Mouse (Mus musculus) limb, embryonic 15.5 days (tissue): ENCODE data around the gene Arl5c. TPM values are rescaled to one million over a fixed set of nuclear protein-coding genes. Genes with fewer than 3 reads are reported as not detected.

Experiments
- ATAC-seq: fragments of 200-750 bp; cut with Nextera tagmentation; 2 replicates; pipeline ENCODE4 v1.8.0; 2017; ENCODE audit warnings: low read depth, moderate TSS enrichment; ENCODE audit not compliant: insufficient number of reproducible peaks, low FRiP score, low TSS enrichment
- H3K27ac ChIP-seq: fragments of 300-500 bp; sonication (generic); 2 replicates; pipeline ENCODE4 v1.5.1; 2015; ENCODE audit warnings: moderate library complexity, mild to moderate bottlenecking, inconsistent platforms
- H3K27me3 ChIP-seq: fragments of 300-500 bp; sonication (generic); 2 replicates; pipeline ENCODE4 v1.6.1; 2015; ENCODE audit warnings: inconsistent platforms
- H3K36me3 ChIP-seq: fragments of 300-500 bp; sonication (generic); 2 replicates; pipeline ENCODE4 v1.6.1; 2015; ENCODE audit warnings: inconsistent platforms
- H3K4me1 ChIP-seq: fragments of 300-500 bp; sonication (generic); 2 replicates; pipeline ENCODE4 v1.6.1; 2015; ENCODE audit warnings: inconsistent platforms
- H3K4me2 ChIP-seq: fragments of 300-500 bp; sonication (generic); 2 replicates; pipeline ENCODE4 v1.6.1; 2015; ENCODE audit warnings: mild to moderate bottlenecking, inconsistent platforms
- H3K4me3 ChIP-seq: fragments of 300-500 bp; sonication (generic); 2 replicates; pipeline ENCODE4 v1.5.1; 2015; ENCODE audit warnings: mild to moderate bottlenecking, inconsistent platforms
- H3K9ac ChIP-seq: fragments of 300-500 bp; sonication (generic); 2 replicates; pipeline ENCODE4 v1.6.1; 2015; ENCODE audit warnings: inconsistent platforms
- H3K9me3 ChIP-seq: fragments of 300-500 bp; sonication (generic); 2 replicates; pipeline ENCODE4 v1.6.1; 2016; ENCODE audit warnings: inconsistent platforms
- WGBS: fragments of 180-500 bp; shearing (Covaris S2); methylation state at CpG from one replicate; pipeline ENCODE4 v1.1.7; 2015; 5-methylcytosine and 5-hydroxymethylcytosine counted together
- polyA plus RNA-seq: library from polyadenylated mRNA; unstranded; fragments of >200 nt; fragmentation: Nextera tagmentation; extraction: Ambion mirVana; gene quantifications from 2 replicates; pipeline ENCODE4 v1.2.1, GENCODE M21; 2015

Arl5c gene
- polyA plus RNA-seq, 1 experiment from 2014 or later, result 16.4 TPM

DNA sequence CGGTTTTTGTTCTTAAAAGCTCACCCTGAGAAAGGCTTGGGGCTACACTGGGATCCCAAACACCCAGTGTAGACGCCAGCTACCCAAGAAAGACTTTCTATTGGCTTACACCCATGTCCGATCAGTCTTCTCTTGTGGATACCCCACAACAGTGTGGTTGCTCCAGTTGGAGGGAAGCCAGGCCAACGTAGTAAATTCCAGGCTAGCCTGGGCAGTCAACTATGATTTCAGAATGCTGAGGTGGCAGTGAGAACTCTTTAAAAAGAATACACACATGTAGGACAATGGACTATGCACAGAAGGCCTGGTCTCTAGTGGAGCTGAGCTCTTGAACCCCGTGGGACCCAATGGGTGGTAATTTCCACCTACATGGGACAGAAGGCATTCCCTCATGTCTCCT lies 21.2 kb downstream of the Arl5c start:
- H3K9me3 ChIP-seq, result no peaks in the 10 kb centered on the region
- H3K4me1 ChIP-seq, result peaks cover 10% of the 10 kb centered on the region
- H3K27me3 ChIP-seq, result no peaks in the 10 kb centered on the region; the same call in 1 of the 2 replicates
- no peak overlapping the region for H3K9ac ChIP-seq
- H3K4me3 ChIP-seq, result no peak overlapping the region
- whole genome bisulfite sequencing, result 80% methylated on average over 5 of the region's 5 CpGs
- no peak overlapping the region for H3K27ac ChIP-seq
- H3K36me3 ChIP-seq, result no peaks in the 10 kb centered on the region
- no peak for ATAC-seq
- no peak overlapping the region for H3K4me2 ChIP-seq

DNA sequence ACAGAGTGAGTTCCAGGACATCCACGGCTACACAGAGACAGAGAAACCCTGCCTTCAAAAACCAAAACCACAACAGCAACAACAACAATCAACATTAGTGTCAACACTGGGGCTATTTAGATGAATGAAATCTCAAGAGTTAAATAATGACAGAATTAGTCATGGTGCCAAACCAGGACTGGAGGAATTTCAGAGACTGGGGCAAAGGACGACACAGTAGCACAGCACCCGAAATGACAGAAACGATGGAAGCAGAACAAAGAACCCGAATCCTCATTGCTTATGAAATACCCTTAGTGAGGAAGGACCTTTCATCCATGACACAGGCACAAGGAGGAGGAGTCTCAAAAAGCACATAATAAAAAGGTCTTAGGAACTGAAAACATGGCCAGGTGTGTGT lies 21.8 kb downstream of the Arl5c start:
- Histone ChIP-seq H3K9me3 (no peaks in the 10 kb centered on the region), H3K4me3 (no peak overlapping the region), H3K4me2 (no peak overlapping the region), H3K36me3 (no peaks in the 10 kb centered on the region), H3K27ac (no peak overlapping the region), H3K27me3 (no peaks in the 10 kb centered on the region; the same call in 1 of the 2 replicates), H3K4me1 (peaks cover 10% of the 10 kb centered on the region), H3K9ac (no peak overlapping the region)
- no peak for ATAC-seq
- 85% methylated on average over 5 of the region's 5 CpGs for WGBS

DNA sequence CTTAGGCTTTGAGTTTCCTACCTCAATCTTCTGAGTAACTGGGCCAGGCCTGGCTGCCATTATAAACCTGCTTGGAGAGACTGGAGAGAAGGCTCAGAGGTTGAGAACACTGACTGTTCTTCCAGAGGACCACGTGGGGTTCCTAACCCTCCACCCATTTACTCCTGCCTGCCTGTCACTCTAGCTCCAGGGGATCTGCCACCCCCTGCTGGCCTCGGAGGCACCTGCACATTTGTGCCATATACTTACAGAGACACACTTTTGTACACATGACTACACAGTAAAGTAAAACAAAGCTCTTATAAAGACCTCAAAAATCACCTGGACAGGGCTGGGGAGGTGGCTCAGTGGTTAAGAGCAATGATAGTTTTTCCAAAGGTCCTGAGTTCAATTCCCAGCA lies 23.5 kb downstream of the Arl5c start:
- Histone ChIP-seq H3K9ac (no peak overlapping the region), H3K4me3 (no peak overlapping the region), H3K27me3 (no peaks in the 10 kb centered on the region; the same call in 1 of the 2 replicates), H3K36me3 (no peaks in the 10 kb centered on the region), H3K9me3 (no peaks in the 10 kb centered on the region), H3K4me2 (no peak overlapping the region), H3K27ac (no peak overlapping the region), H3K4me1 (peaks cover 11% of the 10 kb centered on the region)
- no peak for ATAC-seq
- 81% methylated on average over 2 of the region's 2 CpGs for WGBS

DNA sequence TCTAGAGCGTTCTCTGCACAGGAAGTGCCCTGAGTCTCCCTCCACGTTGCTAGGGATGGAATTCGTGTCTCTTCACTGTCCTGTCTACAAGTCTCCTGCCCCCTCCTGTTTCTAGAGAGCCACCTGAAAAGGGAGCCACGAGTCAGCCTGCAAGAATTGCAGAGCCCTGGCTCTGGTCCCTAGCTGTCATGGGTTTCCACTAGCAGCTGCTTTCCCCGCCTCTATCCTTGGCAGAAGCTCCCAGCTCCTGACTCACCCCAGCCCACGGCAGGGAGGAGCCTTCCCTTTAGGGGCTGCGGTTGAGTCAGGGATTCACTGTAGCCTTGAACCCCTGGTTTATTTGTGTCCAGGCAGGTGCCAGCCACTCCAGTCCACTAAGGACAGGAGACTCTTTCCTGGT lies 24.7 kb downstream of the Arl5c start:
- 21% methylated on average over 7 of the region's 7 CpGs for WGBS
- H3K9ac ChIP-seq, result no peak overlapping the region
- no peaks in the 10 kb centered on the region; the same call in 1 of the 2 replicates for H3K27me3 ChIP-seq
- H3K9me3 ChIP-seq, result no peaks in the 10 kb centered on the region
- H3K4me3 ChIP-seq, result no peak overlapping the region
- no peaks in the 10 kb centered on the region for H3K36me3 ChIP-seq
- no peak overlapping the region for H3K4me2 ChIP-seq
- H3K27ac ChIP-seq, result no peak overlapping the region
- ATAC-seq, result peak; percentile 62; the same call in 1 of the 2 replicates
- peaks cover 17% of the 10 kb centered on the region for H3K4me1 ChIP-seq

DNA sequence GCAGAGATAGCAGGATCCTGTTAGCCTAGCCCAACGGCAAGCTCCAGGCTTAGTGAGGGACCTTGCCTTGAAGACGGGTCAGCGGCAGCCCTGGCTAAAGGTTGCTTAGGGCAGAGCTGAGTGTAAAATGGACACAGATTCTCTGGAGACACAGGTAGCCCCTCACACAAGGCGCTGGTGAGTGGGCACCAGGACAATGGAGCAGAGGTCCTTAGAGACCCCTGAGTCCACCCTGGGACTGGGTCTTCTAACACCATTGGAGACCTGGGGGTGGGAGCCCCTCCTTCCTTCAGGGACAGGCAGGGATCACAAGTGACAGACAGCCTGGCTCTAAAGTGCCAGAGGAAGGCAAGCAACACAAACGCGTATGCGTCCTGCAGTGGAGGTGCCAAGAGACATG lies 25.2 kb downstream of the Arl5c start:
- H3K4me2 ChIP-seq, result no peak overlapping the region
- H3K36me3 ChIP-seq, result no peaks in the 10 kb centered on the region
- peaks cover 17% of the 10 kb centered on the region for H3K4me1 ChIP-seq
- WGBS, result 83% methylated on average over 7 of the region's 7 CpGs
- no peak overlapping the region for H3K27ac ChIP-seq
- no peak overlapping the region for H3K9ac ChIP-seq
- no peaks in the 10 kb centered on the region for H3K9me3 ChIP-seq
- no peak for ATAC-seq
- no peak overlapping the region for H3K4me3 ChIP-seq
- no peaks in the 10 kb centered on the region; the same call in 1 of the 2 replicates for H3K27me3 ChIP-seq

DNA sequence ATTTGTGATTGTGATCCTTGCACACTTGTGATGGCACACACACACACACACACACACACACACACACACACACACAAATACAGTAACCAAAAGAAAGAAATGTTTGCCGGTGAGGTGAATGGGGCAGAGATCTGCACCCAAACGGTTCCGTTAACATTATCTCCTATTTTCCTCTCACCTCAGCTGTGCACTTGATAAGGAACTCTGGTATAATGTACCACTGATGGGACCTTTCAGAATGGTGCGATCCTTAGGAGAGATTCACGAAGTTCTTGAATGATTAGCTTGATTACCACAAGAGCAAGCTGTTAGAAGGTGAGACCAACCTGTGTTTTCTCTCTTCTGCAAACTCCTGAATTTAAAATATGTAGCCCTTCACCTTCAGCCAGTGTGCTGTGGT lies 27.6 kb downstream of the Arl5c start:
- Histone ChIP-seq H3K36me3 (no peaks in the 10 kb centered on the region), H3K27me3 (no peaks in the 10 kb centered on the region), H3K4me2 (no peak overlapping the region), H3K27ac (no peak overlapping the region), H3K4me1 (peaks cover 17% of the 10 kb centered on the region), H3K9ac (no peak overlapping the region), H3K4me3 (no peak overlapping the region), H3K9me3 (no peaks in the 10 kb centered on the region)
- no peak for ATAC-seq
- WGBS, result 85% methylated on average over 5 of the region's 5 CpGs

DNA sequence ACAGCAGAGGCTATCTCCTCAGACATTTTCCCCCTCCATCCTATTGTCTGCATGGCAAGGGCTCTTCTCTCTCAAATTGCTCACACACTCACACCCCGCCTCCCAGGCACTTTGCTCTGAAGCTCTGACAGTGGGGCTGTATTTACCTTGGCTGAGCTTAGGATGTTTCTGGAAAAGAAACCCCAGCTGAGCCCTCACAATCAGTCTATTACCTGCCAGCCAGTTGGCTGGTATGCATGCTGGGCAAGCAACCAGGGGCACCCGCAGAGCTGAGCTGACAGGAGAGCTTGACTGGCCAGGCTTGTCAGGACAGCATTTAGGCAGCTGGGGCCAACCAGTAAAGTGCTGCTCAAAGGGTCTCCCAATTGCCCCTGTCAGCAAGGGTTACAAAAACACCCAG lies 28.9 kb downstream of the Arl5c start:
- Histone ChIP-seq H3K9ac (no peak overlapping the region), H3K9me3 (no peaks in the 10 kb centered on the region), H3K27me3 (no peaks in the 10 kb centered on the region), H3K4me1 (peaks cover 17% of the 10 kb centered on the region), H3K4me3 (no peak overlapping the region), H3K36me3 (no peaks in the 10 kb centered on the region), H3K4me2 (no peak overlapping the region), H3K27ac (no peak overlapping the region)
- ATAC-seq, result 0 out of 2 replicates have a peak, but pooled peaks have one; percentile 37
- 54% methylated on average over 2 of the region's 2 CpGs for WGBS

DNA sequence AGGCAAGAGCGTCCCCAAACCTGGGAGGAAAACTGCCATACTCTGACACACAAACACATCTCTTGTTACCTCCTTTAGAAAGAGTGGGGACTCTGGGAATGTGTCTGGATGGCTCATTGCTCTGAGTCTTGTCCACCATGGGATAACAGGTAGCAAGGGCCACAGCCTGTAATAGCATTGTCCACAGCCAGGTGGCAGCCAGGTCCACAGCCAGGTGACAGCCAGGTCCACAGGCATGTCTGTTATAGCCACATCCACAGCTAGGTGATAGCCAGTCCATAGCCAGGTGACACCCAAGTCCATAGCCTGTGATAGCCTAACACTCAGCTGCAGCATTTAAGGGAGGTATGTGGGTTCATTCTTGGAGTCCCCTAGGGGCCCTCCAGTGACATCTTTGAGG lies 35.1 kb downstream of the Arl5c start:
- no peak for ATAC-seq
- Histone ChIP-seq H3K4me2 (no peak overlapping the region), H3K4me3 (no peak overlapping the region), H3K9ac (no peak overlapping the region), H3K27ac (no peak overlapping the region), H3K36me3 (no peaks in the 10 kb centered on the region), H3K4me1 (0 out of 2 replicates have a peak, but pooled peaks cover 5% of the 10 kb centered on the region), H3K27me3 (no peaks in the 10 kb centered on the region), H3K9me3 (no peaks in the 10 kb centered on the region)
- 81% methylated on average over 1 of the region's 1 CpGs for WGBS

DNA sequence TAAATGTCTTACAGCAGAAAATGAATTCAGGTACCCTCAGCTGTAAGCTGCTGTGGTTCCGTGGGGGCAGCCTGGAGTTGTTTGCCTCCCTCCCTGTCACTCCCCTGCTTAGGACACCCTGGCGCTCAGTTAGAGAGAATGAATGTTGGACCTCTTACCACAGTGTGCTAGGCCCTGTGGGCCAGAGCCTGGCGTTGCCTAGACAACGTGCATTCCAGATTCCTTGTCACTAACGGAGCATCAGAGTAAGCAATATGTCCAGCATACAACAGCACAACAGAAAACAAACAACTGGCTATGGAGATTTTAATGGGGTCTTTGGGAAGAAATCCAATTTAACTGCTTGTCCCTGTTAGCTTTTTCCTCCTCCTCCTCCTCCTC lies 36.7 kb downstream of the Arl5c start:
- H3K4me3 ChIP-seq, result no peak overlapping the region
- H3K4me1 ChIP-seq, result 0 out of 2 replicates have a peak, but pooled peaks cover 5% of the 10 kb centered on the region
- 63% methylated on average over 5 of the region's 5 CpGs for WGBS
- no peaks in the 10 kb centered on the region for H3K27me3 ChIP-seq
- no peak overlapping the region for H3K27ac ChIP-seq
- no peaks in the 10 kb centered on the region for H3K9me3 ChIP-seq
- no peak overlapping the region for H3K9ac ChIP-seq
- no peak overlapping the region for H3K4me2 ChIP-seq
- no peaks in the 10 kb centered on the region for H3K36me3 ChIP-seq
- no peak for ATAC-seq

DNA sequence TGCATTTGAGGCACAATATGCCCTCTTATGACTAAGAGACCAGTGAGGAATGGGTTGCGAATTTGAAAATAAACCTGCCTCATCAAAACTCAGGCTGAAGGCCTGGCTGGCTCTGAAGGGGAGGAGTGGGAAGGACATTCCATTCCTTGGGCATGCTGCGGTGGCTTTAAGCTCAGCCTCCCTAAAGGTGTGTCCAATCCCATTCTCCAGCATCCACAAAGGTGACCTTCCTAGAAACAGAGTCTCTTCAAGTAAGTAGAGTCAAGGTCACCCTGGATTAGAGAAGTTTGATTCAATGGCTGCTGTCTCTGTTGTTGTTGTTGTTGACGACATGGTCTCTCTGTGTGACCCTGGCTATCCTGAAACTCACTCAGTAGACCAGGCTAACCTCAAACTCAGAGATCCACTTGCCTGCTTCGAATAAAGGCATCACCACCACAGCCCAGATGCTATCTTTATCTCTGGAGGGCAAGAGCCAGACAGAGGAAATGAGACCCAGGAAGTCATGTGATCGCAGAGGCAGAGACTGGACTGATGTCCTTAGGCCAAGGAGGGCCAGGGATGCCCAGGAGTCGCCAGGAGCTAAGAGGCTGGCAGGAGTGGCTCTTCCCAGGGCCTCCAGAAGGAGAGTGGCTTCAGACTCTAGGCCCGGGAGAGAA lies 37.2 kb downstream of the Arl5c start:
- WGBS, result 74% methylated on average over 7 of the region's 7 CpGs
- H3K27ac ChIP-seq, result no peak overlapping the region

DNA sequence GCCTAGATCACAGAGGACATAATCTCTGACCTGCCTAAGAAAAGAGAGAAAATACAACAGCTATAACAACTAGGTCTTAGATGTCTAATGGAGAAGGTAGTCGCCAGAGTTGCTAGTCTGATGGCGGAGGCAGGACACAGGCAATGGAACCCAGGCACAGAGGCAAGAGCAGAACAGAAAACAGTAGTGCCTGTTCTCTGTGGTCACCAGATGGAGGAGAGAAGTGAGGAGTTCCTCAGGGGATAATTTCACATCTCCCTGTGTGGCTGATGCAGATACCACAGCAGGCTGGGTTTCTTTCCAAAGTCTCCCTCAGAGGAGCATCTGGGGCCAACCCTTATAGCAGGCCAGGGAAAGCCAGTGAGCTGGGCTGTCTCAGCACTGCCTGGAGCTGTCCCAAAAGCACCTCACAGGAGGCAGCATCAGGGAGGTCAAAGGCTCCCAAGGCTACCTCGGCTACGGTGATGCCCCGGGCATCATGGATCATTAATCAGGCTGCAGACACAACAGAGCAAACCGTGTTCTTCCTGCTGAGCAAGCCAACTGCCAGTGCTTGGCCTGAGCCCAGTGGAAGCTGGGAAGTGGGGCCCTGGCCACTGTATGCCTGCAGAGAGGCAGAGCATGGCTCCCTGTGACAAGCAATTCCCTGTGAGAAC lies 38.9 kb downstream of the Arl5c start:
- Histone ChIP-seq H3K9ac (no peak overlapping the region), H3K36me3 (no peaks in the 10 kb centered on the region), H3K4me1 (0 out of 2 replicates have a peak, but pooled peaks cover 5% of the 10 kb centered on the region), H3K27me3 (no peaks in the 10 kb centered on the region), H3K4me2 (no peak overlapping the region), H3K4me3 (no peak overlapping the region), H3K27ac (no peak overlapping the region), H3K9me3 (no peaks in the 10 kb centered on the region)
- 42% methylated on average over 6 of the region's 6 CpGs for WGBS
- no peak for ATAC-seq

More for the DNA sequence above, 37.2 kb downstream of the Arl5c start:
- H3K4me1 ChIP-seq, result 0 out of 2 replicates have a peak, but pooled peaks cover 5% of the 10 kb centered on the region
- no peaks in the 10 kb centered on the region for H3K27me3 ChIP-seq
- no peaks in the 10 kb centered on the region for H3K9me3 ChIP-seq
- no peak overlapping the region for H3K4me3 ChIP-seq
- ATAC-seq, result no peak
- no peaks in the 10 kb centered on the region for H3K36me3 ChIP-seq
- H3K9ac ChIP-seq, result no peak overlapping the region
- no peak overlapping the region for H3K4me2 ChIP-seq

DNA sequence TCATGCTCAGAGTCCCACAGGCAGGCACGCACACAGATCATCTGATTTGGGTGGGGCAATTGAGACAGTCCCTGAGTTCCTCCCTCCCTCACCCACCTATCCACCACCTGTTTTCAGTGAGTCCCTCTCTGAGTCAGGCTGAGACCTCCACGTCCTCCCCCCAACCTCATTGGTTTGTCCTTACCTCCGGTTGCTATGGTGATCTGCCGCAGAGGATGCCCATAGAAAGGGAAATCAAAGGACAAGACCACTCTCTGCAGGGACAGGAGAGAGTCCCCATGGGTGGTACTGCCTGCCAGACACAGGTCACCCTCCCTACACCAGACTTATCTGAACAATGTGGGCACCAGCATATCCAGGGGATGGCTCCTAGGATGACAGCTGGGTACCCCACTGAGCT lies 40.1 kb downstream of the Arl5c start:
- Histone ChIP-seq H3K4me3 (no peak overlapping the region), H3K27ac (no peak overlapping the region), H3K4me1 (0 out of 2 replicates have a peak, but pooled peaks cover 5% of the 10 kb centered on the region), H3K36me3 (no peaks in the 10 kb centered on the region), H3K9ac (no peak overlapping the region), H3K9me3 (no peaks in the 10 kb centered on the region), H3K4me2 (no peak overlapping the region), H3K27me3 (no peaks in the 10 kb centered on the region)
- 53% methylated on average over 4 of the region's 4 CpGs for WGBS
- ATAC-seq, result no peak
